Mouse (Mus musculus) olfactory bulb, adult 2 months (tissue): ENCODE measurements around the gene Nanos2.

Experiments
- CTCF ChIP-seq: fragments of 200-500 bp; IDR thresholded peaks from 2 replicates; pipeline ENCODE4 v1.5.1; 2012; ENCODE audit warnings: low read depth, mild to moderate bottlenecking, low read length, moderate library complexity; ENCODE audit not compliant: insufficient read depth
- POLR2A ChIP-seq: fragments of 200-500 bp; IDR thresholded peaks from 2 replicates; pipeline ENCODE4 v1.6.1; 2012; ENCODE audit warnings: mild to moderate bottlenecking, low read depth, low read length, moderate library complexity; ENCODE audit not compliant: insufficient read depth

- TF ChIP-seq POLR2A: no peak
- TF ChIP-seq CTCF: no peak
These were observed 14.9 kb downstream of the Nanos2 start for GRCm38 (mm10) chr7:19002115-19002514.
